Mouse (Mus musculus): ENCODE measurements at regions not wholly inside any gene's neighbourhood (a gene's known extent, or its start where the extent isn't known, plus 50 kb on each side); places are given as distances from the start of the nearest gene placed in this dataset.

- DNase-seq (ENCODE audit: low spot score in 2 of 2) = no peak
- intact Hi-C loops (cut with DNase I) = no loop called here
Observed at GRCm38 (mm10) chr13:7306995-7307394, 658.4 kb upstream of the Pfkp start.

GRCm38 (mm10) chr13:7307396-7307795 lies 658.8 kb upstream of the Pfkp start:
- intact Hi-C loops (cut with DNase I) = no loop called here
- DNase-seq (ENCODE audit: low spot score in 2 of 2) = no peak

GRCm38 (mm10) chr13:7313474-7313873 lies 664.9 kb upstream of the Pfkp start:
- DNase-seq (ENCODE audit: low spot score in 2 of 2) = no peak
- intact Hi-C loops (cut with DNase I) = no loop called here

- intact Hi-C loops (cut with DNase I) = no loop called here
- no peak for DNase-seq (ENCODE audit: low spot score in 2 of 2)
Observed at GRCm38 (mm10) chr13:7330151-7330550, 681.6 kb upstream of the Pfkp start.

- intact Hi-C loops (cut with DNase I) = no loop called here
- DNase-seq (ENCODE audit: low spot score in 2 of 2) = no peak
Observed at GRCm38 (mm10) chr13:7345760-7346159, 697.2 kb upstream of the Pfkp start.

- intact Hi-C loops (cut with DNase I) = no loop called here
Observed at GRCm38 (mm10) chr13:7348431-7348830, 699.9 kb upstream of the Pfkp start.

GRCm38 (mm10) chr13:7353011-7353410 lies 704.4 kb upstream of the Pfkp start:
- intact Hi-C loops (cut with DNase I) = no loop called here
- peak in 1 of 2 experiments; percentile 6 for DNase-seq (ENCODE audit: low spot score in 2 of 2)

More at GRCm38 (mm10) chr13:7348431-7348830, 699.9 kb upstream of the Pfkp start:
- no peak for DNase-seq (ENCODE audit: low spot score in 2 of 2)

- intact Hi-C loops (cut with DNase I) = no loop called here
- DNase-seq (ENCODE audit: low spot score in 2 of 2) = no peak
Observed at GRCm38 (mm10) chr13:7357071-7357470, 708.5 kb upstream of the Pfkp start.

- intact Hi-C loops (cut with DNase I) = no loop called here
- DNase-seq (ENCODE audit: low spot score in 2 of 2) = no peak
Observed at GRCm38 (mm10) chr13:7373559-7373958, 725.0 kb upstream of the Pfkp start.

GRCm38 (mm10) chr13:7374993-7375627 lies 726.5 kb upstream of the Pfkp start:
- intact Hi-C loops (cut with DNase I) = no loop called here
- peak; percentile 2 to 3 for DNase-seq (ENCODE audit: low spot score in 2 of 2)

GRCm38 (mm10) chr13:7414342-7415287 lies 766.0 kb upstream of the Pfkp start:
- intact Hi-C loops (cut with DNase I) = no loop called here
- no peak for DNase-seq (ENCODE audit: low spot score in 2 of 2)

GRCm38 (mm10) chr13:7427750-7428149 lies 774.9 kb upstream of the Adarb2 start:
- intact Hi-C loops (cut with DNase I) = no loop called here
- no peak for DNase-seq (ENCODE audit: low spot score in 2 of 2)

- intact Hi-C loops (cut with DNase I) = no loop called here
Observed at GRCm38 (mm10) chr13:7429271-7429670, 773.4 kb upstream of the Adarb2 start.

GRCm38 (mm10) chr13:7451434-7452002 lies 751.1 kb upstream of the Adarb2 start:
- no peak for DNase-seq (ENCODE audit: low spot score in 2 of 2)
- intact Hi-C loops (cut with DNase I) = no loop called here

More at GRCm38 (mm10) chr13:7429271-7429670, 773.4 kb upstream of the Adarb2 start:
- DNase-seq (ENCODE audit: low spot score in 2 of 2) = no peak

GRCm38 (mm10) chr13:7475661-7476060 lies 727.0 kb upstream of the Adarb2 start:
- DNase-seq (ENCODE audit: low spot score in 2 of 2) = no peak

GRCm38 (mm10) chr13:7518090-7518489 lies 684.6 kb upstream of the Adarb2 start:
- no peak for DNase-seq (ENCODE audit: low spot score in 2 of 2)
- intact Hi-C loops (cut with DNase I) = no loop called here

More at GRCm38 (mm10) chr13:7475661-7476060, 727.0 kb upstream of the Adarb2 start:
- intact Hi-C loops (cut with DNase I) = no loop called here

GRCm38 (mm10) chr13:7524436-7524835 lies 678.2 kb upstream of the Adarb2 start:
- no peak for DNase-seq (ENCODE audit: low spot score in 2 of 2)
- intact Hi-C loops (cut with DNase I) = no loop called here

GRCm38 (mm10) chr13:7538856-7539255 lies 663.8 kb upstream of the Adarb2 start:
- intact Hi-C loops (cut with DNase I) = no loop called here
- no peak for DNase-seq (ENCODE audit: low spot score in 2 of 2)

GRCm38 (mm10) chr13:7584022-7584421 lies 618.6 kb upstream of the Adarb2 start:
- DNase-seq (ENCODE audit: low spot score in 2 of 2) = no peak
- intact Hi-C loops (cut with DNase I) = no loop called here

All from left cerebral cortex, postnatal 25 days (tissue).